Mouse (Mus musculus) limb, embryonic 11.5 days (tissue): ENCODE results near the gene Ctnnd2. TPM values are rescaled to one million over a fixed set of nuclear protein-coding genes. Genes with fewer than 3 reads are reported as not detected.
A peak's percentile ranks its signal among the peaks of the same experiment; 100 is the strongest.

Source experiments
- ATAC-seq: fragments of 200-750 bp; cut with Nextera tagmentation; 2 replicates; pipeline ENCODE4 v1.8.0; 2017; ENCODE audit warnings: low read depth; ENCODE audit not compliant: insufficient number of reproducible peaks, low FRiP score, low TSS enrichment
- DNase-seq: peaks from one replicate; pipeline ENCODE4 v3.0.0-alpha.2; 2015; ENCODE audit warnings: low spot score
- H3K27ac ChIP-seq: fragments of 300-500 bp; sonication (generic); replicated peaks from 2 replicates; pipeline ENCODE4 v1.5.1; 2014; ENCODE audit warnings: low read depth, mild to moderate bottlenecking, low read length
- H3K27me3 ChIP-seq: fragments of 300-500 bp; sonication (generic); 2 replicates; pipeline ENCODE4 v1.6.1; 2014; ENCODE audit warnings: mild to moderate bottlenecking, low read length, mixed read lengths; ENCODE audit not compliant: control insufficient read depth, insufficient read depth
- H3K36me3 ChIP-seq: fragments of 300-500 bp; sonication (generic); 2 replicates; pipeline ENCODE4 v1.6.1; 2014; ENCODE audit warnings: mild to moderate bottlenecking, low read length, moderate library complexity, mixed read lengths; ENCODE audit not compliant: control insufficient read depth, insufficient read depth
- H3K4me1 ChIP-seq: fragments of 300-500 bp; sonication (generic); 2 replicates; pipeline ENCODE4 v1.6.1; 2014; ENCODE audit warnings: low read length, mixed read lengths; ENCODE audit not compliant: control insufficient read depth, insufficient read depth
- H3K4me2 ChIP-seq: fragments of 300-500 bp; sonication (generic); 2 replicates; pipeline ENCODE4 v1.6.1; 2014; ENCODE audit warnings: low read depth, mild to moderate bottlenecking, moderate library complexity; ENCODE audit not compliant: severe bottlenecking
- H3K4me3 ChIP-seq: fragments of 300-500 bp; sonication (generic); 2 replicates; pipeline ENCODE4 v1.5.1; 2014; ENCODE audit warnings: low read depth, low read length
- H3K9ac ChIP-seq: fragments of 300-500 bp; sonication (generic); 2 replicates; pipeline ENCODE4 v1.6.1; 2014; ENCODE audit warnings: mild to moderate bottlenecking, low read length
- H3K9me3 ChIP-seq: fragments of 300-500 bp; sonication (generic); 2 replicates; pipeline ENCODE4 v1.6.1; 2016; ENCODE audit warnings: low read length; ENCODE audit not compliant: control insufficient read depth
- WGBS: fragments of 180-500 bp; shearing (Covaris S2); extraction: QIAGEN DNeasy Blood & Tissue Kit; methylation state at CpG from one replicate; pipeline ENCODE4 v1.1.7; 2014; 5-methylcytosine and 5-hydroxymethylcytosine counted together
- polyA plus RNA-seq: library from polyadenylated mRNA; unstranded; fragments of >200 nt; fragmentation: Nextera tagmentation; extraction: Ambion mirVana; gene quantifications from 2 replicates; pipeline ENCODE4 v1.2.1, GENCODE M21; 2014

Ctnnd2 gene
- polyA plus RNA-seq, 1 experiment from 2014 or later = 2.5 TPM

GRCm38 (mm10) chr15:30908027-30908426 is 735.6 kb downstream of the Ctnnd2 start:
- H3K4me2 ChIP-seq = no peak overlapping the region
- WGBS = 60% methylated on average over 2 of the region's 2 CpGs
- H3K27ac ChIP-seq = no peak overlapping the region
- H3K4me1 ChIP-seq = no peaks in the 10 kb centered on the region
- H3K36me3 ChIP-seq = no peaks in the 10 kb centered on the region
- ATAC-seq (no peak), DNase-seq (no peak)
- no peak overlapping the region for H3K9ac ChIP-seq
- H3K4me3 ChIP-seq = no peak overlapping the region
- H3K27me3 ChIP-seq = no peaks in the 10 kb centered on the region
- H3K9me3 ChIP-seq = no peaks in the 10 kb centered on the region

GRCm38 (mm10) chr15:30913360-30913759 is 741.0 kb downstream of the Ctnnd2 start:
- no peaks in the 10 kb centered on the region for H3K9me3 ChIP-seq
- no peaks in the 10 kb centered on the region for H3K27me3 ChIP-seq
- no peak overlapping the region for H3K9ac ChIP-seq
- no peaks in the 10 kb centered on the region for H3K4me1 ChIP-seq
- H3K4me3 ChIP-seq = no peak overlapping the region
- DNase-seq (peak; percentile 58), ATAC-seq (no peak)
- no peak overlapping the region for H3K27ac ChIP-seq
- no peaks in the 10 kb centered on the region for H3K36me3 ChIP-seq
- H3K4me2 ChIP-seq = no peak overlapping the region
- 87% methylated on average over 5 of the region's 5 CpGs for WGBS

- Histone ChIP-seq H3K27me3 (no peaks in the 10 kb centered on the region), H3K27ac (no peak overlapping the region), H3K9ac (no peak overlapping the region), H3K4me2 (no peak overlapping the region), H3K36me3 (no peaks in the 10 kb centered on the region), H3K4me3 (no peak overlapping the region), H3K4me1 (no peaks in the 10 kb centered on the region), H3K9me3 (no peaks in the 10 kb centered on the region)
- ATAC-seq (0 out of 2 replicates have a peak, but pooled peaks have one; percentile 57), DNase-seq (peak; percentile 45)
- 71% methylated on average over 5 of the region's 5 CpGs for WGBS
These were observed 753.4 kb downstream of the Ctnnd2 start for GRCm38 (mm10) chr15:30925838-30926237.

- H3K4me3 ChIP-seq = no peak overlapping the region
- H3K9me3 ChIP-seq = no peaks in the 10 kb centered on the region
- WGBS = 50% methylated on average over 7 of the region's 7 CpGs
- DNase-seq = peak; percentile 51
- H3K4me1 ChIP-seq = no peaks in the 10 kb centered on the region
- no peak overlapping the region for H3K4me2 ChIP-seq
- ATAC-seq = no peak
- H3K27ac ChIP-seq = no peak overlapping the region
- H3K9ac ChIP-seq = no peak overlapping the region
- H3K36me3 ChIP-seq = no peaks in the 10 kb centered on the region
- no peaks in the 10 kb centered on the region for H3K27me3 ChIP-seq
These were observed 755.2 kb downstream of the Ctnnd2 start for GRCm38 (mm10) chr15:30927632-30928031.

GRCm38 (mm10) chr15:30931906-30932305 is 759.5 kb downstream of the Ctnnd2 start:
- WGBS = 92% methylated on average over 5 of the region's 5 CpGs
- no peaks in the 10 kb centered on the region; the same call in 1 of the 2 replicates for H3K9me3 ChIP-seq
- H3K4me3 ChIP-seq = no peak overlapping the region
- DNase-seq (no peak), ATAC-seq (no peak)
- H3K27me3 ChIP-seq = no peaks in the 10 kb centered on the region
- no peak overlapping the region for H3K4me2 ChIP-seq
- no peak overlapping the region for H3K9ac ChIP-seq
- H3K4me1 ChIP-seq = no peaks in the 10 kb centered on the region
- H3K27ac ChIP-seq = no peak overlapping the region
- no peaks in the 10 kb centered on the region for H3K36me3 ChIP-seq

GRCm38 (mm10) chr15:30945863-30946262 is 773.5 kb downstream of the Ctnnd2 start:
- WGBS = 83% methylated on average over 1 of the region's 1 CpGs
- Histone ChIP-seq H3K4me2 (no peak overlapping the region), H3K36me3 (no peaks in the 10 kb centered on the region), H3K9me3 (no peaks in the 10 kb centered on the region), H3K27ac (no peak overlapping the region), H3K4me3 (no peak overlapping the region), H3K27me3 (no peaks in the 10 kb centered on the region), H3K4me1 (no peaks in the 10 kb centered on the region), H3K9ac (no peak overlapping the region)
- no peak for ATAC-seq
- DNase-seq = no peak

GRCm38 (mm10) chr15:30958513-30958912 is 786.1 kb downstream of the Ctnnd2 start:
- ATAC-seq (no peak), DNase-seq (no peak)
- no peak overlapping the region for H3K27ac ChIP-seq
- no peak overlapping the region for H3K9ac ChIP-seq
- no peak overlapping the region for H3K4me3 ChIP-seq
- no peaks in the 10 kb centered on the region for H3K4me1 ChIP-seq
- no peaks in the 10 kb centered on the region for H3K36me3 ChIP-seq
- no peak overlapping the region for H3K4me2 ChIP-seq
- WGBS = 90% methylated on average over 4 of the region's 4 CpGs
- no peaks in the 10 kb centered on the region for H3K27me3 ChIP-seq
- no peaks in the 10 kb centered on the region for H3K9me3 ChIP-seq

GRCm38 (mm10) chr15:30962421-30963160 is 790.2 kb downstream of the Ctnnd2 start:
- no peak overlapping the region for H3K4me3 ChIP-seq
- no peak overlapping the region for H3K9ac ChIP-seq
- no peaks in the 10 kb centered on the region for H3K27me3 ChIP-seq
- H3K36me3 ChIP-seq = no peaks in the 10 kb centered on the region
- 0 out of 2 replicates have a peak, but pooled peaks cover 5% of the 10 kb centered on the region for H3K4me1 ChIP-seq
- WGBS = 85% methylated on average over 8 of the region's 8 CpGs
- ATAC-seq (no peak), DNase-seq (no peak)
- no peak overlapping the region for H3K4me2 ChIP-seq
- H3K9me3 ChIP-seq = no peaks in the 10 kb centered on the region
- no peak overlapping the region for H3K27ac ChIP-seq

GRCm38 (mm10) chr15:30964046-30964445 is 791.7 kb downstream of the Ctnnd2 start:
- H3K9ac ChIP-seq = no peak overlapping the region
- no peak overlapping the region for H3K4me3 ChIP-seq
- H3K9me3 ChIP-seq = no peaks in the 10 kb centered on the region
- H3K4me2 ChIP-seq = no peak overlapping the region
- no peak for ATAC-seq
- WGBS = 50% methylated on average over 7 of the region's 7 CpGs
- DNase-seq = no peak
- H3K27me3 ChIP-seq = no peaks in the 10 kb centered on the region
- no peaks in the 10 kb centered on the region for H3K36me3 ChIP-seq
- H3K27ac ChIP-seq = no peak overlapping the region
- H3K4me1 ChIP-seq = 0 out of 2 replicates have a peak, but pooled peaks cover 5% of the 10 kb centered on the region
